Mouse (Mus musculus): ENCODE measurements around the gene Zfp592. TPM values are rescaled to one million over a fixed set of nuclear protein-coding genes. Genes with fewer than 3 reads are reported as not detected.

Zfp592 gene
- total and polyA plus RNA-seq, 3 experiments = 13.9 to 36.1 (median 22.6) TPM

- DNase-seq = no peak
Observed at GRCm38 (mm10) chr7:80993834-80994662, 567 bp downstream of the Zfp592 start.

- DNase-seq = no peak
Observed at GRCm38 (mm10) chr7:80994663-80995005, 1.2 kb downstream of the Zfp592 start.

GRCm38 (mm10) chr7:80995266-80996146 is 2.0 kb downstream of the Zfp592 start:
- DNase-seq = no peak

DNA sequence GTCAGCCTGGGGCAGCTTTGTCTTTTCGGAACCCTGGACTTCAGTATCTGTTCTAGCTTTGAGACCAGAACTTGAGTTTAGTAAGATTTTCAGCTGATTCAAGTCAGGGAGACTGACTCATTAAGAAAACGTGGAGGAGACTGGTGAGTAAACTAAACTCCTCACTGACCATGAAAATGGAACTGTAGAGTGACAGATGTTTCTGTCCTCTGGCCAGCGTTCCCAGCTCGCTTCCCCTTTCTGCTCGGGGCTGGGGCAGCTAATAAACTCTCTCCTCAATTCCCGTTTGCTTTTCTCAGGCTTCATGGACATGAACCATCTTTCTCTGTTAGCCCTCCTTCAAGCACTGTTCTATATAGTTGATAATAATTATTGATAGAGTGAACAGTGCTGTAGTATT is 4.3 kb downstream of the Zfp592 start:
- DNase-seq = peak; percentile 52

DNA sequence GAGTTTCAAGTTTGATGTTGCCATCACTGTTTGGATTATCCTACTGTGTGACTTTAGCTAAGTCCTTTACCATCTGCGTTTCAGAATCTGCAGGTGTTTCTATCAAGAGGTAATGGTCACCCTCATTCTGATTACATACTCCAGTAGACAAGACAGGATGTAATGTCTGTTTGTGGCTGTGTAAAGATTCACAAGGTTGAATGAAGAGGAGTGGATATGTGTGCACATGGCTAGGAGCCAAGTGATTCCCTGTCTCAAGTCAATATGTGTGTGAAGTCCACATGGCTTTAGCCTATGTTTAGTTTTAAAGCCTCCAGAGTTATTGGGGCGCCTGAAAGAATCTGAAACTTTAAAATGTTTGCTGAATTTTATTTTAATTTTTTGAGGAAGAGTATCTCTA is 6.1 kb downstream of the Zfp592 start:
- DNase-seq = no peak

- no peak for DNase-seq
Observed at GRCm38 (mm10) chr7:81001844-81002243, 8.4 kb downstream of the Zfp592 start.

DNA sequence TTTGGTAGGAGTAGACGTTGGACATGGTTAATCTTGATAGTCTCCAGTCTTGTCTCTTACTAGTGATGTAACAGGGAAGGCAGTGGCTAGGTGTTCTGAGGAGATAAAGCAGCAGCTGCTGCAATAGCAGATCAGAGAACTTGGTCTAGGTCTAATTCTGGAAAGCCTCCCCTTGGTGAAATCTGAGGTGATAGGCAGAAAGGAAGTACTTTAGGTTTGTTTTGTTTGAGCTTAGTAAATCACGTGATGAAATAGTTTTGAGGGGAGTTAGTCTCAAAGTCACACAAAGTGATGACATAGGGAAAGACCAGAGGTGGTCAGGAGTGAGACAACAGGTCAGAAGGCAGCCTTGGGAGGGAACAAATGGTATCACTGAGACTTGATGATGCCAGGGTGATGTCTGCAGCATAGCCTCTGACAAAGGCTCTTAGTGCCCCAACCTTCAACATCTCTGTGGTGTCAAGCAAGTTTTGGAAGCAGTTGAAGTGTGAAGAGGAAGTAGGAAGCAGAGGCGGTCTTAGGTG is 11.1 kb downstream of the Zfp592 start:
- DNase-seq = no peak

GRCm38 (mm10) chr7:81005969-81006368 is 12.5 kb downstream of the Zfp592 start:
- no peak for DNase-seq

DNA sequence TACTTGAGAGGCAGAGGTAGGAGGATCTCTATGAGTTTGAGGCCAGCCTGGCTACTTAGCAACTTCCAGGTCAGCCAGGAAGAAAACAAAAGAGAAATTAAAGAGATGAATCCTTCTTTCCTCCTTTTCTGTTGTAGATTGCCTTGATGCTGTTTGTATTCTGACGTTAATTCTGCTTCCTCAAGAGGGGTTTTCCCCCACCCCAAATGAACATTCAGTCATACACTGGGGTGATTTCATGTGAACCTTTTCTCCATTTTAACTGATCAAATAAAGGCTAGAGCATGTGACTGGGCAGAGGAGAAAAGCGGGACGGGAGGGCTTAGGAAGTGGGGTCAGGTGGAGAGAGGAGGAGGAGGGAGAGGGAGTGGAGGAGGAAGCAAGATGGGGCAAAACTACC is 14.8 kb downstream of the Zfp592 start:
- DNase-seq = no peak

DNA sequence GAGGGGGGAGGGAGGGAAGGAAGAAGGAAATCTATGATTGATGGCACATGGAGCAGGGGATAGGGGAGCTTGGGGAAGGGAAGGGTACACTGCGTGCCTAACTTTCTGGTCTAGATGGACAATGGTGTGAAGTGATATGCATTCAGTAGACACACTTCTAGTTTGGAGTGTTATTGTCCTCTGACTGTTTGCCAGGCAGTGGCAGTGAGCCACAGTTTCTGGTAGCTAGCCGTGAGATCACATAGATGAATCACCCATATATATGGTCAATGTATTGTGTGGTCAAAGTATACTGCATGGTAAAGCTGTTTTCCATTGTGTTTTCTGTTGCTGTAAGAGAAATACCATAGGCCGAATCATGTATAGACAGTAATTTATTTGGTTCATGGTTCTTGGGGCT is 18.1 kb downstream of the Zfp592 start:
- no peak for DNase-seq

DNA sequence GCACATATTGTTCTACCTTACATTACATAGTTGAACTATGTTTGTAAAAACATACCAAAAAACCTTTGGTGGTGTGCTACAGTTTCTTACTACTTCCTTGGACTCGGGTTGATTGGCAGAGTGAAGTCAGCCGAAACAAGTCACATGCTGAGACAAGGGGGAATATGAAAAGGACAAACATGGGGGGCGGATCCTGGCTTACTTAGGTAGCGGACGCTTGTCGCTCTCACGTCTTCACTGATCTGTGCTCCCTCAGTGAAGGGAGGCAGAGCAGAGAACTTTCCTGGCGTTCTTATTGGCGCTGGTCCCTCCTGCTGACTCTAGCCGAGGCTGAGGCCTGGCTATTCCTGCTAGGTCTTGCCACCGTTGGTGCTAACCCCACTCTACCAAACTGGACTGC is 26.8 kb downstream of the Zfp592 start:
- DNase-seq = no peak

DNA sequence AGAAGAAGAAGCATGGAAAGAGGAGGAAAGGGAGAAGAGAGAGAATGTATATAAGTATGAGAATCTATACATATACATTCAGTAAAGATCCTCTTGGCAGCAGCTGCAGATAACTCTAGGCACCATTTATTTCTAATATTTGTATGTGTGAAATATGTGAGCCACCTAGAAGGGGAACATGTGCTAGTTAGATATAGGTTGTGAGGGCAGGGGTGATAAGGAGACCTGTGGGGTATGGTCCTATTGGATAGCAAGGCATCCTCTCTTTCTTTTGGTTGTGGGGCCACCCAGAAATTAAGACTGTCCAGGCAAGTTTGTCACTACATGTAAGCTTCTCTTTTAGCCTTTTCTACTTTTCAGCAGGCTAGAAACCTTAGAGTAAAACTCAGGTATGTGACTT is 29.2 kb downstream of the Zfp592 start:
- no peak for DNase-seq

- no peak for DNase-seq
Observed at GRCm38 (mm10) chr7:81024118-81024517, 30.6 kb downstream of the Zfp592 start.

DNA sequence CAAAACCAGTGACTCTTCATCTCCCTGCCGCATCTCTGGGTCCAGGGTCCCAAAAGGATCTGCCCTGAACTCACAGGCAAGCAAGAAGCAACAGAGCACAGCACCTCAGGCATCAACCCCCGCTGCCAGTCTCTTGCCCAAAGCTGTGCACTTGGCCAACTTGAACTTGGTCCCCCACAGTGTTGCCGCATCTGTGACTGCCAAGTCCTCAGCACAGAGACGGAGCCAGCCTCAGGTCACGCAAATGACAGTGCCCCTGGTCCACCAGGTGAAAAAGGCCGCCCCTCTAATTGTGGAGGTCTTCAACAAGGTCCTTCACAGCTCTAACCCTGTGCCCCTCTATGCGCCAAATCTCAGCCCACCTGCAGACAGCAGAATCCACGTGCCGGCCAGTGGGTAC is 31.2 kb downstream of the Zfp592 start:
- no peak for DNase-seq

GRCm38 (mm10) chr7:81025751-81026150 is 32.3 kb downstream of the Zfp592 start:
- no peak for DNase-seq

- no peak for DNase-seq
Observed at GRCm38 (mm10) chr7:81039711-81040110, 46.2 kb downstream of the Zfp592 start.

GRCm38 (mm10) chr7:81043023-81043620 is 49.6 kb downstream of the Zfp592 start:
- DNase-seq = no peak

GRCm38 (mm10) chr7:81047847-81048246 is 54.4 kb downstream of the Zfp592 start:
- no peak for DNase-seq

DNA sequence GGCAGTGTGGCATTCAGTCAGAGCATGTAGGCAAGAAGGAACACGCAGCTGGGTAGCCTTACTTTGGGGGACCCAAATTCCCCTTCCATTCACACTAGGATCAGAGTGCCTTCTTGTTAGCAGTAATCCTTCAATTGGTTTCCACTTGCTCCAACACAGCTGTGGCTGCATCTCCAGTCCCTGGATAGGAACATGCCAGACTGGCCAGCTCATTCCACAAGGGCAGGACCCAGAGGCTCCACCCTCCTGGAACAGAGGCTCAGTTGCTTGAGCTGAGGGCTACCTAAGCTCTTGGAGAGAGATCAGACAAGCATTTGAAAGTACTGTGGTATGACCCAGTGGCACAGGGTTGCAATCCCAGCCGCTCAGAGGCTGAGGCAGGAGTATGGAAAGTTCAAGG is 55.0 kb downstream of the Zfp592 start:
- peak; percentile 64 for DNase-seq

DNA sequence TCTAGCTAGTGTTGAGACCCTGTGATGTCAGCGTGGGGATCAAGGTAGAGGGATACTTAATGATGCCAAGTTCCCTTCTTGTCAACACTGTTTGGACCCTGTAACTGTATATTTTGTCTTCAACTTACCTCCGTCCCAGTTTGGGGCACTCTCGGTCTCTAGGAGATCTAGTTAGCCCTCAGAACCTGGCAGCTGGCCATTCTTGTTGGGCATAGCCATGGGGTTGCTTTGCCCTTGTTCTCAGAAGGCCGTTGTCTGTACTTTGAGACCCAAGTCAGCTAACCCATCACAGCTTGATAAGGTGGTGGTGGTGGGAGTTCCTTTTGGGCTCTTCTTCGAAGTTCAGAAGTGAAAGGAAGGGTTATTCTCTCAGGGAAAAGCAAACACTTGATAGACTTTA is 56.5 kb downstream of the Zfp592 start:
- no peak for DNase-seq

DNA sequence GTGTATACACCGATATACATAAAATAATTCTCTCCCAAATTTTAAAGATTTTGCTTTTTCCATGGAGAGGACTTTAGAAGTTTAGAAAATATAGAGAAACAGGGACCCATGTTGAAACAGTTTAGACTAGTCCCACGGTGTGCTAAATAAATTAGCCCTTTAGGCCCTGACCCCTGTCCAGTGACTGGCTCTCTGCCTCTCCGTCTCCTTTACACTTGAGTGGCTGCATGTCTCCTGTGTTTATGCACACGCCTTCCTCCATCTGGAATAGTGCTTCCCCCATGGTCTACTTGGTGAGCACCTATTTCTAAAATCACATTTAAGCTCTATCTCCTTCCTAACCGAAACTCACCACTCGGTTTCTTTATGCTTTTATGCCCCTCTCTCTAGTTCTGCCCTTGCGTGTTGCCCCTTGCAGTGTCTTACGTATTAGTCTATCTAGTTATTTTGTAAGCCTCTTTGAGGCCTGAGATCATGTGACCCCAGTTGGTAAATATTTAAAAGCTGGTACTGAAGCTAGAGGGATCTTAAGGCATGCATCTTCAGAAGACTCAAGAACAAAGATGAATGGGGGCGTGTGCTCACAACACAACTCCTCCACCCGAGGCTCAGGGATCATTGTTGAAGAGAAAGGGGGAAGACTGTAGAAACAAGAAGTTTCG is 62.4 kb downstream of the Zfp592 start:
- DNase-seq = no peak

DNA sequence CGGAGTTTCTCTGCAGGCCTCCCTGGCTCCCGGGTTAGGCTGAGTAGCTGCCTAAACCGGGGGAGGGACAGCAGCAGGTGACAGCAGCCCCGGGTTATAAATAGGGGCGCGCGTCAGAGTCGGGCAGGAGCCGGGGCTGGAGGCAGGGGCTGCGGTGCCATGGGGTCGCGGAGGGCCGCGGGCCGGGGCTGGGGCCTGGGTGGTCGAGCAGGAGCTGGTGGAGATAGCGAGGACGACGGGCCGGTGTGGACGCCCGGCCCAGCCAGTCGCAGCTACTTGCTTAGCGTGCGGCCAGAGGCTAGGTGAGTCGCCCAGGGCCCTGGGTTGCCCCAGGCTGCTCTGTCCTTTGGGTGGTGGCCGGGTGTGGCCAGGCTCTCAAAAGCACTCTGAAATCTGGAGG is 64.0 kb downstream of the Zfp592 start, which contains the start of gene Alpk3:
TSS of gene Alpk3 (plus strand) at position 130 of the 400 bp plus-strand sequence.
- no peak for DNase-seq
